Mouse (Mus musculus) CD4-positive, CD25-positive, alpha-beta regulatory T cell, adult 9 weeks (primary cell): ENCODE results near the gene Mapkap1. TPM values are rescaled to one million over a fixed set of nuclear protein-coding genes. Genes with fewer than 3 reads are reported as not detected.

Source experiments
- polyA plus RNA-seq: library from polyadenylated mRNA; unstranded; fragments of 100-300 nt; shearing (Covaris generic); gene quantifications from one replicate; pipeline ENCODE4 v1.2.1, GENCODE M21; 2017

The Mapkap1 gene
- 48.6 TPM for polyA plus RNA-seq

DNA sequence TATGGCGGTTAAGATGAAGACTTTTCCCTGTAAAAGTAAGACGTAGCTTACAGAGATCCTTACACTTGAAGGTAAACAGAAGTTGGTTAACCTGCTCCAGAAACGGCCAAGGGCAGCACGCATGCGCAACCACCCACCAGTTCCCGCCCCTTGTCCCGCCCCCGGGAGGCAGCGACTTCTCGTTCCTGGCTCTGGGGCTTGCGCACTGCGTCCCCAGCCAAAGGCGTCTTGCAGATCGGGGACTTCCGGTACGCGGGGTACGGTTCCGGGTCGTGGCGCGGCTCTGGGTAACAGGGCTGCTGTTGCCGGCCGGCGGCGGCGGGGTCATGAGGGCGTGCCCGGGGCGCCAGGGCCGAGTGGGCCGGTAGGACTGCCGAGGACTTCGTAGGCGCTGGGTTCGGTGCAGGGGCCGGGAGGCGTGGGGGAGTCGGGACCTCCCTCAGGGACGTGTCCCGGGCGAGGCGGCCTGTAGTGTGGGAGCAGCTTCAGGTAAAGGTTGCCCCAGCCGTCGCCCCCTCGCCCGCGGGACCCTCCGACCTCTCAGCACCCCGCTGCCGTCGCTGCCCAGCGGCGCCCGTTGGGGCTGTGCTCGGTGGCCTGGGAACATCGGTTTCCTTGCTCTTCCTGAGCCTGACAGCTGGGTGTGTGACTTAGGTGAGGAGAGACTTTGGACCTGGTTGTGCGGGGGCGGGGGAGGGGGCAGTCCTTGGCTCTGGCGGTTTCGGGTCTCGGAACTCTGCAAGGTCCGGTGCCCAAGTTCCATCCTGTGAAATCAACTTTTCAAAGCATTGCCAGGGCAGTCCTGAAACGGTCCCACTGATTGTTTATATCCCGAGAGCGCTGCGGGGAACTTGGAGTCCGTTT lies at the start of gene Mapkap1:
Mapkap1 (plus strand) TSS at position 171 of the 864 bp plus-strand sequence.

DNA sequence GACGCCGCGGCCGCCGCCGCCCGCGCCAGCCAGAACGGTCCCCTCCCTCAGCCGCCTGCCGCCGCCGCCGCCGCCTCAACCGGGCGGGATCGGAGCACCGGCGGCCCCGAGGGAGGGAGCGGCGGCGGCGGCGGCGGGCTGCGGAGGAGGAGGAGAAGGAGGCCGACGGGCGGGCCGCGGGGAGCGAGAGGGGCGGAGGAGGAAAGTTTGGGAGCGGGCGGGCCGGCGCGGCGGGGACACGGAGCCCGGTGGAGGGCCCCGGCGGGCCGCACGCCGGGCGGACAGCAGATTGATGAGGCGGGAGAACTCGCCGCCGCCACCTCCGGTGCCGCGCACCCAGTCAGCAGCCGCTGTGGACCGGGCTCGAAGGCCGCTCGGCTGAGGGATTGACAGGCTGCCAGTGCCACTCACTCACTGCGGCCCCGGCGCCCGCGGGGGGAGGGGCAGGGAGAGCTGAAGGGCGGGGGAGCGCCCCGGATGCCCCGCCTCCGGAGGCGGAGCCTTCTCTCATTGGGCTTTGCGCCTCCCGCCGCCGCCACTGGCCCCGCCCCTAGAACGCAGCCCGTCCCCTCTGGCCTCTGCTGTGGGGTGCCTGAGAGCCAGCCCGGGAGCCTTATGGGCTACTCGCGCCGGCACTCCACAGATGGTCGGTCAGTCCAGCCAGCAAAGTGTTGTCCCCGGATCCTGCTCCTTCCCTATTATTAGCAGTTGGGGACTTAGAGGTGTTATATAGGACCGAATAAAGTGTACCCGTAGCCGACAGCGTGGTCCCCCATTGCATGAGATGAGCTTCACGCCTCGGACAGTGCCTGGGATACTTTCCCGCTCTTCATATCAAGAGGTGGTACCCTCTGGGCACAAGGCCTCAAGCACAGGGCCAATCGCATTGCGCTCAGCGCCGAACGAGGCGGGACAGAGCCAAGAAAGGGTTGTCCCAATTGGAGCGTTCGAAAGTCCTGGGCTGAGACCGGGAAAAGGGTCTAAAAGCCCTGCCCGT lies 34.0 kb upstream of the Mapkap1 start, which contains the start of gene Pbx3:
Pbx3 (minus strand) TSS at position 838 of the 997 bp plus-strand sequence.

Other genes starting within 250 kb of the Mapkap1 start
- gene Pbx3, start 33.6 kb upstream of the Mapkap1 start, polyA plus RNA-seq: 0.65 TPM